Mouse (Mus musculus) intestine, embryonic 16.5 days (tissue): Measurements from ENCODE around the gene Slc25a42. TPM values are rescaled to one million over a fixed set of nuclear protein-coding genes. Genes with fewer than 3 reads are reported as not detected.

Experiments used
- ATAC-seq: fragments of 200-750 bp; cut with Nextera tagmentation; 2 replicates; pipeline ENCODE4 v1.8.0; 2017; ENCODE audit warnings: moderate TSS enrichment, moderate library complexity
- H3K27ac ChIP-seq: fragments of 300-500 bp; sonication (generic); 2 replicates; pipeline ENCODE4 v1.5.1; 2014; ENCODE audit warnings: mild to moderate bottlenecking, low read length
- H3K27me3 ChIP-seq: fragments of 300-500 bp; sonication (generic); replicated peaks from 2 replicates; pipeline ENCODE4 v1.6.1; 2014; ENCODE audit warnings: low read length, control low read depth, mixed read lengths; ENCODE audit not compliant: control insufficient read depth, insufficient read depth
- H3K36me3 ChIP-seq: fragments of 300-500 bp; sonication (generic); 2 replicates; pipeline ENCODE4 v1.6.1; 2014; ENCODE audit warnings: low read length, control low read depth; ENCODE audit not compliant: control insufficient read depth, insufficient read depth
- H3K4me1 ChIP-seq: fragments of 300-500 bp; sonication (generic); 2 replicates; pipeline ENCODE4 v1.6.1; 2014; ENCODE audit warnings: low read length, control low read depth, mixed read lengths; ENCODE audit not compliant: control insufficient read depth, insufficient read depth
- H3K4me2 ChIP-seq: fragments of 300-500 bp; sonication (generic); 2 replicates; pipeline ENCODE4 v1.6.1; 2014; ENCODE audit warnings: low read depth, low read length, control low read depth
- H3K4me3 ChIP-seq: fragments of 300-500 bp; sonication (generic); 2 replicates; pipeline ENCODE4 v1.5.1; 2014; ENCODE audit warnings: mild to moderate bottlenecking, low read length
- H3K9ac ChIP-seq: fragments of 300-500 bp; sonication (generic); 2 replicates; pipeline ENCODE4 v1.6.1; 2014; ENCODE audit warnings: low read depth, low read length
- H3K9me3 ChIP-seq: fragments of 300-500 bp; sonication (generic); 2 replicates; pipeline ENCODE4 v1.6.1; 2016; ENCODE audit warnings: low read length, control low read depth; ENCODE audit not compliant: control insufficient read depth
- WGBS: fragments of 180-500 bp; shearing (Covaris S2); extraction: QIAGEN DNeasy Blood & Tissue Kit; methylation state at CpG from one replicate; pipeline ENCODE4 v1.1.7; 2014; 5-methylcytosine and 5-hydroxymethylcytosine counted together
- polyA plus RNA-seq: library from polyadenylated mRNA; unstranded; fragments of >200 nt; fragmentation: Nextera tagmentation; extraction: Ambion mirVana; gene quantifications from 2 replicates; pipeline ENCODE4 v1.2.1, GENCODE M21; 2015

Gene Slc25a42
- polyA plus RNA-seq, 1 experiment from 2014 or later: 7.6 TPM

- Histone ChIP-seq H3K9me3 (no peaks in the 10 kb centered on the region), H3K9ac (no peak overlapping the region), H3K36me3 (no peaks in the 10 kb centered on the region), H3K27ac (no peak overlapping the region), H3K27me3 (no peaks in the 10 kb centered on the region), H3K4me1 (peaks cover 6% of the 10 kb centered on the region; the same call in 1 of the 2 replicates), H3K4me2 (no peak overlapping the region), H3K4me3 (no peak overlapping the region)
- 50% methylated on average over 1 of the region's 1 CpGs for WGBS
- ATAC-seq: no peak
These were observed 7.3 kb downstream of the Slc25a42 start for GRCm38 (mm10) chr8:70204757-70205156.

- Histone ChIP-seq H3K4me2 (no peak overlapping the region), H3K9me3 (no peaks in the 10 kb centered on the region)
- 78% methylated on average over 4 of the region's 4 CpGs for WGBS
These were observed 9.0 kb downstream of the Slc25a42 start for GRCm38 (mm10) chr8:70203072-70203471.

GRCm38 (mm10) chr8:70201417-70201816 is 10.7 kb downstream of the Slc25a42 start:
- no peak for ATAC-seq
- Histone ChIP-seq H3K4me2 (no peak overlapping the region), H3K4me1 (peaks cover 19% of the 10 kb centered on the region), H3K27me3 (no peaks in the 10 kb centered on the region), H3K27ac (no peak overlapping the region), H3K4me3 (no peak overlapping the region), H3K9ac (0 out of 2 replicates have a peak overlapping the region, but pooled peaks have one; percentile 14), H3K36me3 (no peaks in the 10 kb centered on the region), H3K9me3 (no peaks in the 10 kb centered on the region)
- 79% methylated on average over 3 of the region's 3 CpGs for WGBS

More at GRCm38 (mm10) chr8:70203072-70203471, 9.0 kb downstream of the Slc25a42 start:
- Histone ChIP-seq H3K9ac (no peak overlapping the region), H3K36me3 (no peaks in the 10 kb centered on the region), H3K27me3 (no peaks in the 10 kb centered on the region), H3K4me3 (no peak overlapping the region), H3K4me1 (peaks cover 11% of the 10 kb centered on the region), H3K27ac (no peak overlapping the region)
- ATAC-seq: no peak

DNA sequence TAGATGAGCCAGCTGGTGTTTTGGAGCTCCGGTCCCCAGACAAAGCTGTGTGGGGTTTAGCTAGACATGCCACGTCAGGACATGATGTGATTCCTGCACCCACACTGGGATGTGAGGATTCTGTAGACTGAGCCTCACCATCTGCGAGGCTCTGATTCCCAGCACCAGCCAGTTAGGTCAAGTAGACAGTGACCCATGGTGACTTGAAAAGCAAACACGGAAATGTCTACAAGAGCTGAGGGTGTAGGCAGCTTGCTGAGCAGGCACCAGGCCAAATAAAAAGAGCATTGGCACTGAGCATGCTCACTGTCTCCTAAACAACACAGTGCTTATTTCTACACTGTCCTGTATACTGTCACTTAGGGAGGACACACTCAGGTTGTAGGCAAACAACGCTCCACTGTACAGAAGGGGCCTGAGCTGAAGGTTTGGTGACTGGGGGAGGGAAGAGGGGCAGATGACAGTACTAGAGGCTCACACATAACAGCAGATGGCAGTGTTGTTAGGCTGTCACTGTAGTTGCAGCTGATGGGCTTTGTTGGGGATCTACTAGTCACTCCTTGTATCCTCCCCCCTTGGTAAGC is 11.9 kb downstream of the Slc25a42 start:
- ATAC-seq: peak; percentile 36; the same call in 1 of the 2 replicates
- no peak overlapping the region for H3K27ac ChIP-seq
- H3K9ac ChIP-seq: no peak overlapping the region
- H3K36me3 ChIP-seq: no peaks in the 10 kb centered on the region
- no peaks in the 10 kb centered on the region for H3K9me3 ChIP-seq
- no peaks in the 10 kb centered on the region for H3K27me3 ChIP-seq
- H3K4me1 ChIP-seq: peaks cover 19% of the 10 kb centered on the region
- 58% methylated on average over 5 of the region's 5 CpGs for whole genome bisulfite sequencing
- H3K4me2 ChIP-seq: no peak overlapping the region
- no peak overlapping the region for H3K4me3 ChIP-seq

DNA sequence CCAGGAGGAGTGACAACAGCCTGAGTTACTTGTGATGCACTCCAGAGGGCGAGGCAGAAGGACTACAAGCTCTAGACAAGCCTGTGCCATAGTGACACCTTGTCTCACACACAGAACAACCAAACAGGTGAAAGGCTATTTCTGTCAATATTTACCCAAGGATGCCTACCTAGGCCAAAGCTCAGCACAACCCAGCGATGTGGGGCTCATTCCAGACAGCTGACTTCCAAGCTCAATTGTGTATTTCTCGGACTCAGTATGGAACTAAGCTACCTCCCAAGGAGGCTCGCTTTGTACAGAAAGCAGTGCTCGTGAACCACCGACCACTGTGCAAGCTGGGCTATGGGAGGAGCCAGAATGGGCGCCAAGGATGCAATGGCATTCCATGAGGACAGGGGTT is 14.5 kb downstream of the Slc25a42 start:
- Histone ChIP-seq H3K9me3 (no peaks in the 10 kb centered on the region), H3K4me3 (no peak overlapping the region), H3K36me3 (no peaks in the 10 kb centered on the region), H3K27me3 (no peaks in the 10 kb centered on the region), H3K27ac (no peak overlapping the region), H3K9ac (0 out of 2 replicates have a peak overlapping the region, but pooled peaks have one; percentile 3), H3K4me2 (no peak overlapping the region; the same call in 1 of the 2 replicates), H3K4me1 (peaks cover 27% of the 10 kb centered on the region)
- WGBS: 34% methylated on average over 7 of the region's 7 CpGs
- no peak for ATAC-seq

DNA sequence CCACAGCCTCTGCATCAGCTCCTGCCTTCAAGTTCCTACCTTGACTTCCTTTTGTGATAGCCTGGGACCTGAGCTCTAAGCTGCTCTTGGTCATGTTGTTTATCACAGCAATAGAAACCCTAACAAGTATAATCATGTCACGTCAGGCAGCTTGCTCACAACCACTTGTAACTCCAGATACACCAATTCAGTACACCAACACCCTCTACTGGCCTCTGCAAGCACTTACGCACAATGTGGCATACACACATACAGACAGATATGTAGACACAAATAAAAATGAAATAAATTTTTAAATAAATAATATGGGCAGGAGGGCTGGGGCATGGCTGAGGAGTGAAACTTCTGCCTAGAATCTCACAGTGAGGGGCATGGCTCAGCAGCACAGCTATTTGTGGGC is 16.3 kb downstream of the Slc25a42 start:
- peaks cover 38% of the 10 kb centered on the region for H3K4me1 ChIP-seq
- no peak overlapping the region for H3K4me3 ChIP-seq
- H3K27me3 ChIP-seq: no peaks in the 10 kb centered on the region
- no peak overlapping the region for H3K4me2 ChIP-seq
- ATAC-seq: no peak
- WGBS: 73% methylated on average over 2 of the region's 2 CpGs
- no peak overlapping the region for H3K27ac ChIP-seq
- H3K36me3 ChIP-seq: no peaks in the 10 kb centered on the region
- H3K9me3 ChIP-seq: no peaks in the 10 kb centered on the region
- no peak overlapping the region for H3K9ac ChIP-seq

DNA sequence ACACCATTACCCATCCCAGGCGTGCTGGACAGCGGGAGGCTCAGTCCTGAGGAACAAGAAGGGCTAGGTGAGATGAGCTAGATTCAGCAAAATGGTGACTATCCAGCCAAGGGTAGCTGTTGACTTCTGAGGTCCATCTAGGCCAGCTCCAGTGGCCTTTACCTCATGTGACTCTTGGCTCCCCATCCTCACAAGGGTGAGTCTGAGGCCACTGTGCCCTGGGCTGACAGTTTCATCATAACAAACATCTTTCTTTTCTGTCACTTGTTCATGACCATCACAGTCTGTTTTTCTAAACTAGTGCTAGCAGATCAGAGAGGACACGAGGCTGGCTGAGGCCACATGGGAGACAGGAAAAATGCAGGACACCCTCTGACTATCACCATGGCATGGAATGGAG is 17.9 kb downstream of the Slc25a42 start:
- no peaks in the 10 kb centered on the region for H3K36me3 ChIP-seq
- ATAC-seq: no peak
- H3K4me3 ChIP-seq: no peak overlapping the region
- H3K4me2 ChIP-seq: no peak overlapping the region
- no peak overlapping the region for H3K27ac ChIP-seq
- H3K4me1 ChIP-seq: peaks cover 31% of the 10 kb centered on the region
- no peaks in the 10 kb centered on the region for H3K27me3 ChIP-seq
- no peaks in the 10 kb centered on the region for H3K9me3 ChIP-seq
- WGBS: 83% methylated on average over 3 of the region's 3 CpGs
- no peak overlapping the region for H3K9ac ChIP-seq

GRCm38 (mm10) chr8:70193238-70193637 is 18.9 kb downstream of the Slc25a42 start:
- H3K4me1 ChIP-seq: peaks cover 28% of the 10 kb centered on the region
- H3K27ac ChIP-seq: peak overlapping the region; percentile 90
- peak; percentile 86 for ATAC-seq
- WGBS: 63% methylated on average over 5 of the region's 5 CpGs
- H3K27me3 ChIP-seq: no peaks in the 10 kb centered on the region
- peak overlapping the region; percentile 33 for H3K4me2 ChIP-seq
- H3K36me3 ChIP-seq: no peaks in the 10 kb centered on the region
- H3K9ac ChIP-seq: peak overlapping the region; percentile 44
- H3K4me3 ChIP-seq: no peak overlapping the region
- no peaks in the 10 kb centered on the region for H3K9me3 ChIP-seq

DNA sequence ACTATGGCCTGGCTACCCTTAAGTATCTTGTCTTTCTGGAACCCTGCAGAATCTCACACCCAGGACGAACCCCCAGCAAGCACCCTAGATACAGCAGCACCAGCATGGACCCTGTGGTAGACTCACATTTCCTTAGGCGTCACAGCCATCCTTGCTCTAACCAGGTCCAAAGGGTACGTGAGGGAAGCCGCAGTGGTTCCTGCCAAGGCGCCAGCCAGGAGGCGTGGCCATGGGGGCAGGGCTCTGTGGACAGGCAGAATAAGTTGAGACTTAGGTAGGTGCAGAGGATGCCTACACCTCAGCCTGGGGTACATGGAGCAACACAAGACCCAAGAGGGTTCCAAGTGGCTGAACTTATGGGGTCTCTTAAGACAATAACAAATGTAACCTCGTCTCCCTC is 23.4 kb downstream of the Slc25a42 start:
- Histone ChIP-seq H3K27me3 (no peaks in the 10 kb centered on the region), H3K9ac (no peak overlapping the region), H3K27ac (peak overlapping the region; percentile 53; the same call in 1 of the 2 replicates), H3K4me3 (no peak overlapping the region), H3K9me3 (no peaks in the 10 kb centered on the region), H3K4me1 (peaks cover 21% of the 10 kb centered on the region), H3K36me3 (no peaks in the 10 kb centered on the region), H3K4me2 (no peak overlapping the region)
- WGBS: 52% methylated on average over 7 of the region's 7 CpGs
- ATAC-seq: peak; percentile 77

GRCm38 (mm10) chr8:70183194-70183593 is 28.9 kb downstream of the Slc25a42 start:
- H3K4me3 ChIP-seq: no peak overlapping the region
- WGBS: 84% methylated on average over 4 of the region's 4 CpGs
- H3K4me2 ChIP-seq: no peak overlapping the region
- peaks cover 9% of the 10 kb centered on the region; the same call in 1 of the 2 replicates for H3K36me3 ChIP-seq
- H3K4me1 ChIP-seq: peaks cover 12% of the 10 kb centered on the region; the same call in 1 of the 2 replicates
- H3K27ac ChIP-seq: no peak overlapping the region
- no peaks in the 10 kb centered on the region for H3K27me3 ChIP-seq
- no peak for ATAC-seq
- no peaks in the 10 kb centered on the region for H3K9me3 ChIP-seq
- no peak overlapping the region for H3K9ac ChIP-seq
